Comparison of ENCODE assay signal across 1 mouse cellular context in genomic region chr4:129584370-129584769, GRCm38 (mm10).
TF ChIP-seq lines count a peak whose summit lies in the region.

No protein-coding gene starts in this region.

TF ChIP-seq in MEL, 35 proteins besides CTCF, POLR2A, EP300 and RAD21 (continued from another document):
- TF ChIP-seq NELFE (IDR thresholded peaks at IDR 0.05; ENCODE audit: low read depth, low read length) (no peak), CHD1 (IDR thresholded peaks at IDR 0.05; ENCODE audit: low read depth, low read length) (no peak)
TF ChIP-seq in MEL: peak in this region for 0.
